Mouse (Mus musculus): ENCODE measurements around the gene Limd1. TPM values are rescaled to one million over a fixed set of nuclear protein-coding genes. Genes with fewer than 3 reads are reported as not detected.

Limd1 gene
- total and polyA plus RNA-seq, 3 experiments = 32.6 to 37.5 TPM; not detected in 1

- TF ChIP-seq ETS1 (IDR thresholded peaks at IDR 0.05; ENCODE audit: low read depth, low read length) (no peak), RAD21 (IDR thresholded peaks at IDR 0.05; ENCODE audit: low read depth, low read length) (no peak), SMC3 (IDR thresholded peaks at IDR 0.05; ENCODE audit: low read depth, low read length) (no peak), UBTF (IDR thresholded peaks at IDR 0.05; ENCODE audit: borderline replicate concordance, insufficient read depth, low read depth, low read length) (no peak), MYB (IDR thresholded peaks at IDR 0.05; ENCODE audit: low read depth, low read length) (no peak), KAT2A (conservative IDR thresholded peaks at IDR 0.05; ENCODE audit: low read depth, low read length) (no peak), TAL1 (IDR thresholded peaks at IDR 0.05; ENCODE audit: low read length) (no peak), BHLHE40 (IDR thresholded peaks at IDR 0.05; ENCODE audit: borderline replicate concordance, low read depth, low read length) (no peak), CTCF (IDR thresholded peaks at IDR 0.05 in 2 of 3, conservative IDR thresholded peaks at IDR 0.05 in 1 of 3; ENCODE audit: control insufficient read depth in 1 of 3, insufficient read depth in 1 of 3, low read depth in 2 of 3, low read length in 3 of 3, poor library complexity in 1 of 3, severe bottlenecking in 1 of 3) (no peak), NELFE (IDR thresholded peaks at IDR 0.05; ENCODE audit: low read depth, low read length) (no peak)
- no peaks in the 10 kb centered on the region; a peak in 1 of 4 replicates for H3K4me1 ChIP-seq (ENCODE audit: control insufficient read depth in 1 of 2, insufficient read depth in 2 of 2, low read length in 2 of 2)
- no peak overlapping the region for H3K9ac ChIP-seq (ENCODE audit: control insufficient read depth, low read depth, low read length, poor library complexity, severe bottlenecking)
- H3K79me2 ChIP-seq (ENCODE audit: control insufficient read depth, insufficient read depth, low read length, poor library complexity) = no peaks in the 10 kb centered on the region
- no peak for DNase-seq (ENCODE audit: low read depth, low spot score)
- H3K27me3 ChIP-seq (ENCODE audit: control insufficient read depth in 1 of 2, insufficient read depth in 2 of 2, low read length in 2 of 2) = no peaks in the 10 kb centered on the region
- no peak overlapping the region for H3K4me3 ChIP-seq (ENCODE audit: control insufficient read depth in 1 of 2, insufficient read depth in 1 of 2, low read depth in 2 of 2, low read length in 2 of 2)
- peaks cover 2 to 9% of the 10 kb centered on the region in 2 experiments for H3K36me3 ChIP-seq (ENCODE audit: control insufficient read depth in 1 of 2, insufficient read depth in 2 of 2, low read length in 2 of 2)
- H3K9me3 ChIP-seq (replicated peaks; ENCODE audit: insufficient read depth, low read length) = no peaks in the 10 kb centered on the region
- no peak overlapping the region for H3K27ac ChIP-seq (ENCODE audit: control insufficient read depth, low read depth, low read length)
Measured at GRCm38 (mm10) chr9:123509638-123510604, 31.4 kb downstream of the Limd1 start.

- no peaks in the 10 kb centered on the region for H3K79me2 ChIP-seq (ENCODE audit: control insufficient read depth, insufficient read depth, low read length, poor library complexity)
- H3K36me3 ChIP-seq (ENCODE audit: control insufficient read depth in 1 of 2, insufficient read depth in 2 of 2, low read length in 2 of 2) = peaks cover 2 to 9% of the 10 kb centered on the region in 2 experiments
- H3K27me3 ChIP-seq (ENCODE audit: control insufficient read depth in 1 of 2, insufficient read depth in 2 of 2, low read length in 2 of 2) = no peaks in the 10 kb centered on the region
- no peaks in the 10 kb centered on the region; a peak in 1 of 4 replicates for H3K4me1 ChIP-seq (ENCODE audit: control insufficient read depth in 1 of 2, insufficient read depth in 2 of 2, low read length in 2 of 2)
- no peak overlapping the region for H3K27ac ChIP-seq (ENCODE audit: control insufficient read depth, low read depth, low read length)
- no peak overlapping the region for H3K4me3 ChIP-seq (ENCODE audit: control insufficient read depth in 1 of 2, insufficient read depth in 1 of 2, low read depth in 2 of 2, low read length in 2 of 2)
- no peak for DNase-seq (ENCODE audit: low read depth, low spot score)
- H3K9me3 ChIP-seq (replicated peaks; ENCODE audit: insufficient read depth, low read length) = no peaks in the 10 kb centered on the region
- TF ChIP-seq MEF2A (IDR thresholded peaks at IDR 0.05; ENCODE audit: extremely low read depth, insufficient replicate concordance, low read depth, low read length, poor library complexity, severe bottlenecking) = no peak
- no peak for TF ChIP-seq ZNF384 (IDR thresholded peaks at IDR 0.05; ENCODE audit: low read depth, low read length)
- no peak for TF ChIP-seq MYB (IDR thresholded peaks at IDR 0.05; ENCODE audit: low read depth, low read length)
- TF ChIP-seq HCFC1 (IDR thresholded peaks at IDR 0.05; ENCODE audit: low read depth, low read length) = no peak
- TF ChIP-seq CHD1 (IDR thresholded peaks at IDR 0.05; ENCODE audit: low read depth, low read length) = no peak
- no peak for TF ChIP-seq BHLHE40 (IDR thresholded peaks at IDR 0.05; ENCODE audit: borderline replicate concordance, low read depth, low read length)
- TF ChIP-seq E2F4 (IDR thresholded peaks at IDR 0.05; ENCODE audit: borderline replicate concordance, low read depth, low read length) = no peak
- no peak for TF ChIP-seq CHD2 (IDR thresholded peaks at IDR 0.05; ENCODE audit: low read length)
- no peak for TF ChIP-seq USF2 (IDR thresholded peaks at IDR 0.05; ENCODE audit: borderline replicate concordance in 1 of 2, insufficient read depth in 1 of 2, low read depth in 1 of 2, low read length in 2 of 2)
- TF ChIP-seq ETS1 (IDR thresholded peaks at IDR 0.05; ENCODE audit: low read depth, low read length) = no peak
- no peak for TF ChIP-seq ZKSCAN1 (IDR thresholded peaks at IDR 0.05; ENCODE audit: low read depth, low read length)
- TF ChIP-seq CTCF (IDR thresholded peaks at IDR 0.05 in 2 of 3, conservative IDR thresholded peaks at IDR 0.05 in 1 of 3; ENCODE audit: control insufficient read depth in 1 of 3, insufficient read depth in 1 of 3, low read depth in 2 of 3, low read length in 3 of 3, poor library complexity in 1 of 3, severe bottlenecking in 1 of 3) = no peak
- no peak for TF ChIP-seq TAL1 (IDR thresholded peaks at IDR 0.05; ENCODE audit: low read length)
- no peak for TF ChIP-seq MAFK (IDR thresholded peaks at IDR 0.05; ENCODE audit: borderline replicate concordance, low read depth, low read length)
- no peak for TF ChIP-seq ZC3H11A (IDR thresholded peaks at IDR 0.05; ENCODE audit: low read depth, low read length)
- TF ChIP-seq NRF1 (IDR thresholded peaks at IDR 0.05; ENCODE audit: insufficient read depth, low read depth, low read length, poor library complexity, severe bottlenecking) = no peak
- TF ChIP-seq USF1 (IDR thresholded peaks at IDR 0.05; ENCODE audit: low read depth, low read length) = no peak
- TF ChIP-seq SIN3A (IDR thresholded peaks at IDR 0.05; ENCODE audit: low read length) = no peak
- no peak for TF ChIP-seq RCOR1 (IDR thresholded peaks at IDR 0.05; ENCODE audit: low read depth, low read length)
- no peak overlapping the region for H3K9ac ChIP-seq (ENCODE audit: control insufficient read depth, low read depth, low read length, poor library complexity, severe bottlenecking)
Measured at GRCm38 (mm10) chr9:123510926-123511325, 32.4 kb downstream of the Limd1 start.
